Mouse (Mus musculus): ENCODE measurements around the gene Gast. TPM values are rescaled to one million over a fixed set of nuclear protein-coding genes. Genes with fewer than 3 reads are reported as not detected.

Gast gene
- total and polyA plus RNA-seq, 3 experiments = not detected

DNA sequence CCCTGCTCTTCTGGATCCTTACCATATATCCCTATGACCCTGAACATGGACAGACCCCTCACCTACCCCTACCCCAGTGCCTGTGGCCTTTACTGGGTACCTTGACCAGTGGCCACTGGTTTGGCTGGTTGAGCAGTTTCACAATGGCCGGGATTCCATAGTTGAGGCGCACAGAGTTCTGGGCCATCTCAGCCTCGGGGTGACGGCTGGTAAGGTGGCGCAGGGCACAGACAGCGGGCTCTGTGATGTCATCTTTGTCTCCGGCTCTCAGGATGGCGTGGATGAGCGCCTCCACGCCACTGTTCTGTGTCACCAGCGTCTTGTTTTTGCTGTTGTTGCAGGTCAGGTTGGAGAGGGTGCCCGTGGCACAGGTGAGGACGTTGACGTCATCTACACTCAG, 43.8 kb downstream of the Gast start:
- no peaks in the 10 kb centered on the region for H3K4me1 ChIP-seq (ENCODE audit: control insufficient read depth in 1 of 2, insufficient read depth in 2 of 2)
- in situ Hi-C loops (cut with MboI; ENCODE audit: low pct_ligation_motif_present, low pct_unique_long_range_greater_than_20kb, low sequenced_read_pairs) = no loop called here
- H3K4me2 ChIP-seq (ENCODE audit: insufficient read depth, low read depth, poor library complexity, severe bottlenecking) = no peak overlapping the region
- DNase-seq (ENCODE audit: extremely low read depth) = no peak
- dilution Hi-C loops (cut with MboI; ENCODE audit: extremely low pct_ligation_motif_present, extremely low pct_unique_long_range_greater_than_20kb, low sequenced_read_pairs) = no loop called here
- H3K27ac ChIP-seq (ENCODE audit: insufficient read depth, low read depth) = no peak overlapping the region
- TF ChIP-seq NELFE (IDR thresholded peaks at IDR 0.05; ENCODE audit: low read depth, low read length) (no peak), USF1 (IDR thresholded peaks at IDR 0.05; ENCODE audit: low read depth, low read length) (no peak), CHD1 (IDR thresholded peaks at IDR 0.05; ENCODE audit: low read depth, low read length) (no peak), MAFK (IDR thresholded peaks at IDR 0.05; ENCODE audit: insufficient replicate concordance, low read length) (no peak), CHD2 (IDR thresholded peaks at IDR 0.05; ENCODE audit: low read length) (no peak)
- H3K9ac ChIP-seq (ENCODE audit: insufficient read depth, low read depth) = no peak overlapping the region
- H3K79me2 ChIP-seq (replicated peaks; ENCODE audit: control insufficient read depth, extremely low read depth, insufficient read depth, poor library complexity, severe bottlenecking) = no peaks in the 10 kb centered on the region
- no peaks in the 10 kb centered on the region for H3K36me3 ChIP-seq (replicated peaks in 1 of 2; ENCODE audit: control insufficient read depth in 1 of 2, insufficient read depth in 1 of 2, low read length in 1 of 2)
- H3K9me3 ChIP-seq (replicated peaks; ENCODE audit: low read length) = no peaks in the 10 kb centered on the region
- no peak overlapping the region for H3K4me3 ChIP-seq (replicated peaks in 1 of 3; ENCODE audit: low read depth in 2 of 3, low read length in 2 of 3, poor library complexity in 1 of 3)
- peaks cover 26% of the 10 kb centered on the region for H3K27me3 ChIP-seq (replicated peaks)

DNA sequence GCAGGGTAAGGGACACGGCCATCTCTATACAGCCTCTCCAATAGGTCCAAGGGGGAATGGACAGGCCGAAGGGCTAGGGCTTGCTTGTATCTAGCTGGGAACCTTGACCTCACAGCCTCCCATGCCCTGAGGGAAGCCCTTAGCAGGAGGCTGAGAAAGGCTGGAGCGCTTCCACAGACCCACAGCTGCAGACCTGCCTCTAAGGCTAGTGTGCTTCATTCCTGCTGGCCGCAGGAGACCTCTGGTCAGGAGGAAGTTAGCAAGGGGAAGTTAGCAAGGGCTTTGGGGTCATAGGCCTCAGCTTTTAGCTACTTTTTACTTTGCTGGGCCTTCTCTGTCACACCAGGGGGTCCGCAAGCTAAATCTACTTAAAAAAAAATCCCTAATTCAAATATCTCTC, 44.2 kb downstream of the Gast start:
- no peak overlapping the region for H3K4me2 ChIP-seq (ENCODE audit: insufficient read depth, low read depth, poor library complexity, severe bottlenecking)
- dilution Hi-C loops (cut with MboI; ENCODE audit: extremely low pct_ligation_motif_present, extremely low pct_unique_long_range_greater_than_20kb, low sequenced_read_pairs) (no loop called here), in situ Hi-C loops (cut with MboI; ENCODE audit: low pct_ligation_motif_present, low pct_unique_long_range_greater_than_20kb, low sequenced_read_pairs) (no loop called here)
- H3K36me3 ChIP-seq (replicated peaks in 1 of 2; ENCODE audit: control insufficient read depth in 1 of 2, insufficient read depth in 1 of 2, low read length in 1 of 2) = no peaks in the 10 kb centered on the region
- H3K4me1 ChIP-seq (ENCODE audit: control insufficient read depth in 1 of 2, insufficient read depth in 2 of 2) = no peaks in the 10 kb centered on the region
- H3K9ac ChIP-seq (ENCODE audit: insufficient read depth, low read depth) = no peak overlapping the region
- no peaks in the 10 kb centered on the region for H3K9me3 ChIP-seq (replicated peaks; ENCODE audit: low read length)
- H3K4me3 ChIP-seq (replicated peaks in 1 of 3; ENCODE audit: low read depth in 2 of 3, low read length in 2 of 3, poor library complexity in 1 of 3) = no peak overlapping the region
- DNase-seq (ENCODE audit: extremely low read depth) = no peak
- H3K79me2 ChIP-seq (replicated peaks; ENCODE audit: control insufficient read depth, extremely low read depth, insufficient read depth, poor library complexity, severe bottlenecking) = no peaks in the 10 kb centered on the region
- no peak overlapping the region for H3K27ac ChIP-seq (ENCODE audit: insufficient read depth, low read depth)
- TF ChIP-seq SMC3 (IDR thresholded peaks at IDR 0.05; ENCODE audit: low read depth, low read length) (no peak), IRF4 (IDR thresholded peaks at IDR 0.05; ENCODE audit: low read depth, low read length) (no peak), HCFC1 (IDR thresholded peaks at IDR 0.05; ENCODE audit: low read depth, low read length) (no peak), POLR2A (IDR thresholded peaks at IDR 0.05; ENCODE audit: low read depth, low read length) (no peak), USF2 (conservative IDR thresholded peaks at IDR 0.05; ENCODE audit: low read depth, low read length) (no peak), MXI1 (IDR thresholded peaks at IDR 0.05; ENCODE audit: low read depth, low read length) (no peak), CHD2 (IDR thresholded peaks at IDR 0.05; ENCODE audit: low read length) (no peak)
- peaks cover 30% of the 10 kb centered on the region for H3K27me3 ChIP-seq (replicated peaks)

DNA sequence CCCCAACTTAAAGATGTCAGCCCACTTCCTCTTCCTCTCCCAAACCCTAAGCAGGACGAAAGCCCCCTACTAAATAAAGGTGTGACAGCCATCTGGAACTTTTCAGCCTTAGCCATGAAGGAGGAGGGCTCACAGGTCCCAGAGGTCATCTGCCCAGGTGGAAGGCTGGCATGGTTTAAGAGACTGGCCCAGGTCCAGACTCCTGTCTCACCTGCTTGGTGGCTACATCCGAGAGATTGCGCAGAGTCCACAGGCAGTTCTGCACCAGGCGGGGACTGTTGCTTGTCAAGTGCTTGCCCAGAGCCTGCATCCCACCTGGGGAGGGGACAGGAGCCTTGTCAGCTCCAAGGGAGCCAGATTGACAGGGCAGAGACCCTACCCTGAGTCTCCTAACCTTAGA, 45.1 kb downstream of the Gast start:
- no peaks in the 10 kb centered on the region for H3K79me2 ChIP-seq (replicated peaks; ENCODE audit: control insufficient read depth, extremely low read depth, insufficient read depth, poor library complexity, severe bottlenecking)
- H3K36me3 ChIP-seq (replicated peaks in 1 of 2; ENCODE audit: control insufficient read depth in 1 of 2, insufficient read depth in 1 of 2, low read length in 1 of 2) = no peaks in the 10 kb centered on the region
- no peaks in the 10 kb centered on the region for H3K9me3 ChIP-seq (replicated peaks; ENCODE audit: low read length)
- no peak for DNase-seq (ENCODE audit: extremely low read depth)
- H3K27ac ChIP-seq (ENCODE audit: insufficient read depth, low read depth) = no peak overlapping the region
- H3K4me2 ChIP-seq (ENCODE audit: insufficient read depth, low read depth, poor library complexity, severe bottlenecking) = no peak overlapping the region
- H3K9ac ChIP-seq (ENCODE audit: insufficient read depth, low read depth) = no peak overlapping the region
- no peak overlapping the region for H3K4me3 ChIP-seq (replicated peaks in 1 of 3; ENCODE audit: low read depth in 2 of 3, low read length in 2 of 3, poor library complexity in 1 of 3)
- in situ Hi-C loops (cut with MboI; ENCODE audit: low pct_ligation_motif_present, low pct_unique_long_range_greater_than_20kb, low sequenced_read_pairs) (no loop called here), dilution Hi-C loops (cut with MboI; ENCODE audit: extremely low pct_ligation_motif_present, extremely low pct_unique_long_range_greater_than_20kb, low sequenced_read_pairs) (no loop called here)
- H3K27me3 ChIP-seq (replicated peaks) = peaks cover 31% of the 10 kb centered on the region
- TF ChIP-seq CTCF (conservative IDR thresholded peaks at IDR 0.05 in 1 of 2, IDR thresholded peaks at IDR 0.05 in 1 of 2; ENCODE audit: low read depth in 2 of 2, low read length in 2 of 2) = no peak
- no peak for TF ChIP-seq ETS1 (conservative IDR thresholded peaks at IDR 0.05; ENCODE audit: low read depth, low read length)
- no peak for TF ChIP-seq ELF1 (IDR thresholded peaks at IDR 0.05; ENCODE audit: low read depth, low read length)
- TF ChIP-seq ZC3H11A (IDR thresholded peaks at IDR 0.05; ENCODE audit: low read depth, low read length) = no peak
- no peak for TF ChIP-seq E2F4 (IDR thresholded peaks at IDR 0.05; ENCODE audit: insufficient replicate concordance, low read depth, low read length)
- TF ChIP-seq JUN (IDR thresholded peaks at IDR 0.05; ENCODE audit: insufficient read depth, low read depth, low read length) = no peak
- H3K4me1 ChIP-seq (ENCODE audit: control insufficient read depth in 1 of 2, insufficient read depth in 2 of 2) = peaks cover 1 to 3% of the 10 kb centered on the region in 2 experiments

All from CH12.LX (cell line).